Mouse (Mus musculus) right cerebral cortex, postnatal 25 days (tissue): ENCODE data around the gene Gpr157.
A peak's percentile ranks its signal among the peaks of the same experiment; 100 is the strongest.

Experiments
- DNase-seq: peaks from one replicate; pipeline ENCODE4 v3.0.0; 2022

Gene Gpr157

GRCm38 (mm10) chr4:150112867-150113266, 25.7 kb downstream of the Gpr157 start:
- DNase-seq: peak; percentile 56

GRCm38 (mm10) chr4:150114505-150115061, 27.4 kb downstream of the Gpr157 start:
- no peak for DNase-seq

- no peak for DNase-seq
Measured at GRCm38 (mm10) chr4:150117311-150117710, 30.1 kb downstream of the Gpr157 start.

- DNase-seq: no peak
Measured at GRCm38 (mm10) chr4:150118163-150118562, 31.0 kb downstream of the Gpr157 start.

GRCm38 (mm10) chr4:150119055-150119454, 31.9 kb downstream of the Gpr157 start, which contains the start of gene Slc2a5:
Slc2a5 (plus strand) TSS chr4:150119283.
- no peak for DNase-seq

- no peak for DNase-seq
Measured at GRCm38 (mm10) chr4:150119640-150120039, 32.5 kb downstream of the Gpr157 start.

- no peak for DNase-seq
Measured at GRCm38 (mm10) chr4:150120173-150120833, 33.1 kb downstream of the Gpr157 start.

- no peak for DNase-seq
Measured at GRCm38 (mm10) chr4:150121430-150121829, 34.3 kb downstream of the Gpr157 start.

- no peak for DNase-seq
Measured at GRCm38 (mm10) chr4:150122476-150122875, 35.3 kb downstream of the Gpr157 start.

- DNase-seq: no peak
Measured at GRCm38 (mm10) chr4:150126373-150126772, 39.2 kb downstream of the Gpr157 start.

- no peak for DNase-seq
Measured at GRCm38 (mm10) chr4:150127894-150128293, 40.7 kb downstream of the Gpr157 start.

- no peak for DNase-seq
Measured at GRCm38 (mm10) chr4:150128571-150128970, 41.4 kb downstream of the Gpr157 start.

- no peak for DNase-seq
Measured at GRCm38 (mm10) chr4:150130661-150131060, 43.5 kb downstream of the Gpr157 start.

GRCm38 (mm10) chr4:150132692-150133271, 45.6 kb downstream of the Gpr157 start:
- no peak for DNase-seq

GRCm38 (mm10) chr4:150135254-150135653, 48.1 kb downstream of the Gpr157 start:
- no peak for DNase-seq

GRCm38 (mm10) chr4:150136693-150137092, 49.5 kb downstream of the Gpr157 start:
- peak; percentile 50 for DNase-seq

- no peak for DNase-seq
Measured at GRCm38 (mm10) chr4:150137368-150138083, 50.4 kb downstream of the Gpr157 start.

- peak; percentile 60 for DNase-seq
Measured at GRCm38 (mm10) chr4:150138084-150138543, 50.9 kb downstream of the Gpr157 start.

GRCm38 (mm10) chr4:150139090-150139489, 51.9 kb downstream of the Gpr157 start:
- DNase-seq: no peak

- no peak for DNase-seq
Measured at GRCm38 (mm10) chr4:150140346-150140745, 53.2 kb downstream of the Gpr157 start.

- DNase-seq: no peak
Measured at GRCm38 (mm10) chr4:150144242-150144641, 57.1 kb downstream of the Gpr157 start.

- DNase-seq: no peak
Measured at GRCm38 (mm10) chr4:150146286-150146685, 59.1 kb downstream of the Gpr157 start.

GRCm38 (mm10) chr4:150151045-150151444, 63.9 kb downstream of the Gpr157 start:
- DNase-seq: no peak

GRCm38 (mm10) chr4:150152483-150152882, 65.3 kb downstream of the Gpr157 start:
- no peak for DNase-seq
